Mouse (Mus musculus) bone marrow macrophage, adult 2 months (primary cell): ENCODE data around the gene Fndc5. TPM values are rescaled to one million over a fixed set of nuclear protein-coding genes. Genes with fewer than 3 reads are reported as not detected.

Source experiments
- H3K27ac ChIP-seq: 2 replicates; pipeline ENCODE4 v1.5.1; 2012; ENCODE audit warnings: low read depth, low read length; ENCODE audit not compliant: insufficient read depth
- H3K4me1 ChIP-seq: 2 replicates; pipeline ENCODE4 v1.6.1; 2012; ENCODE audit warnings: low read length; ENCODE audit not compliant: control insufficient read depth, insufficient read depth
- H3K4me3 ChIP-seq: 2 replicates; pipeline ENCODE4 v1.5.1; 2012; ENCODE audit warnings: mild to moderate bottlenecking, low read length, moderate library complexity; ENCODE audit not compliant: insufficient read depth
- CTCF ChIP-seq: IDR thresholded peaks from 2 replicates; pipeline ENCODE4 v1.5.1; 2012; ENCODE audit warnings: low read depth, mild to moderate bottlenecking, low read length, moderate library complexity
- POLR2A ChIP-seq: IDR thresholded peaks from 2 replicates; pipeline ENCODE4 v1.6.1; 2012; ENCODE audit warnings: mild to moderate bottlenecking, low read depth, low read length, borderline replicate concordance
- polyA plus RNA-seq: library from polyadenylated mRNA; stranded (reverse); fragments of >200 nt; gene quantifications from 2 replicates; pipeline ENCODE4 v1.2.4, GENCODE M21; 2012; ENCODE audit not compliant: missing spikeins, insufficient read depth, insufficient read length

Fndc5 gene
- polyA plus RNA-seq, 1 experiment: not detected

GRCm38 (mm10) chr4:129122107-129122506 is 14.7 kb upstream of the Fndc5 start:
- Histone ChIP-seq H3K4me3 (no peak overlapping the region), H3K4me1 (no peaks in the 10 kb centered on the region), H3K27ac (no peak overlapping the region)
- no peak for TF ChIP-seq CTCF
- no peak for TF ChIP-seq POLR2A

DNA sequence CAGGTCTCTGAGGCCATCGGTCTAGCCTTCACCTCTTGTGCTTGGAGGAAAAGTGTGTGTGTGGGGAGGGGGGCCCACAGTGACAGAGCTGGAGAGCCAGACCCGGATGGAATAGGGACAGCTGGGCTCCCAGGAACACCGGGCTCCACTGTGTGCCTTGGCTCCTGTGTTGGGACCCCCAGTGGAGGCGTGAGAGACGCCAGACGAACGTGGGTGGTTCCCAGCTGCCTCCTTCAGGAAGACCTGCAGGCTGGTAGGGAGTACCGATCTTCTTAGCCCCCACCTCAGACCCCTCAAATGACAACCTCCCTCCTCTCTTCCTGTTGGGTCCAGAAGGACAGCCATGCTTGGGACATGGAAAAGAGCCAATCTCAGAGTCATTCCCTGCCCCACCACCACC is 14.1 kb upstream of the Fndc5 start:
- Histone ChIP-seq H3K27ac (no peak overlapping the region), H3K4me1 (no peaks in the 10 kb centered on the region), H3K4me3 (no peak overlapping the region)
- TF ChIP-seq CTCF: no peak

DNA sequence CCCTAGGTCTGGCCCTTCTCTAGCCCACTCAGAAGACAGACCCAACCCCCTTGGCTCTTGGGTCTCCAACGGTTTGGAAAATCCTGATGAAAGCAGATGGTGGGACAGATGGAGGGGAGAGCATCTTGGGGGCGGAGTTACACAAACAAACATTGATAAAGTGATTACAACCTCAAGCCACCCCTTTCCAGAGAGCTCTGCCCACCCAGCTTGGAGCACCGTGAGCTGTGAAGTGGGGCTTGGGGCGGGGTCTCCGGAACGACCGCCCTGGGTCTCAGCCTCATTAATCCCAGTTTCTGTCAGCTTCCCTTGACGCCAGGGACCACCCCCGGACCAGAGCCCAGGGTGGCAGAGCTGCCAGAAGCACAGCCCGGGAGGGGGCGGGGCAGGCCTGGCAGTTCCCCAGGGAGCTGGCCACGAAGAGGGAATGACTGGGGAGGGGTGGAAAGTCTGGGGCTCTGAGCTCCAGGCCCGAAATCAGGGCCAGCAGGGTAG is 12.1 kb upstream of the Fndc5 start:
- no peak for TF ChIP-seq POLR2A
- TF ChIP-seq CTCF: no peak
- Histone ChIP-seq H3K27ac (no peak overlapping the region), H3K4me1 (no peaks in the 10 kb centered on the region), H3K4me3 (no peak overlapping the region)

GRCm38 (mm10) chr4:129125736-129126451 is 10.9 kb upstream of the Fndc5 start:
- no peak overlapping the region for H3K27ac ChIP-seq
- H3K4me3 ChIP-seq: no peak overlapping the region
- no peaks in the 10 kb centered on the region for H3K4me1 ChIP-seq
- no peak for TF ChIP-seq CTCF

- Histone ChIP-seq H3K4me1 (no peaks in the 10 kb centered on the region), H3K4me3 (no peak overlapping the region), H3K27ac (no peak overlapping the region)
- no peak for TF ChIP-seq CTCF
- no peak for TF ChIP-seq POLR2A
These were observed 8.0 kb upstream of the Fndc5 start for GRCm38 (mm10) chr4:129128582-129129338.

- TF ChIP-seq POLR2A: no peak
- Histone ChIP-seq H3K4me1 (no peaks in the 10 kb centered on the region), H3K4me3 (no peak overlapping the region), H3K27ac (no peak overlapping the region)
These were observed 7.4 kb upstream of the Fndc5 start for GRCm38 (mm10) chr4:129129387-129129786.

DNA sequence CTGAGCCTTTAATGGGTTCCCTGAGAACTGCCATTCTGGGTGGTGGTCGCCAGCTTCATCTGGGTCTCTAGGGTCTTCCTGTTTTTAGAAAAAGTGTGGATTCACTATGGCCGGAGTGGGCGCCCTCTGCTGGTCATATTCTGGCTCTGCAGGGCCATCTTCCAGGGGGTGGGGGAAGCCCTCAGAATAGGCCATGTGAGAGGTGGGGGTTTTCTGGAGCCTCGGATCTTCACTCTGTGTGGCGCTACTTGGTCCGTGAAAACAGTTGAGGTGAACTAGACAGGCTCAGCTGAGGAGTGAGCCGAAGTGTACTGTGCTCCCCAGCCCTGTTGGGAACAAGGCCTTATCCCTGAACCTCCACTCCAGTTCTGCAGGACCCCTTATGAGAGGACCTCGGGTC is 6.7 kb upstream of the Fndc5 start:
- TF ChIP-seq POLR2A (no peak), CTCF (peak; percentile 98)
- Histone ChIP-seq H3K27ac (no peak overlapping the region), H3K4me3 (no peak overlapping the region), H3K4me1 (no peaks in the 10 kb centered on the region)

DNA sequence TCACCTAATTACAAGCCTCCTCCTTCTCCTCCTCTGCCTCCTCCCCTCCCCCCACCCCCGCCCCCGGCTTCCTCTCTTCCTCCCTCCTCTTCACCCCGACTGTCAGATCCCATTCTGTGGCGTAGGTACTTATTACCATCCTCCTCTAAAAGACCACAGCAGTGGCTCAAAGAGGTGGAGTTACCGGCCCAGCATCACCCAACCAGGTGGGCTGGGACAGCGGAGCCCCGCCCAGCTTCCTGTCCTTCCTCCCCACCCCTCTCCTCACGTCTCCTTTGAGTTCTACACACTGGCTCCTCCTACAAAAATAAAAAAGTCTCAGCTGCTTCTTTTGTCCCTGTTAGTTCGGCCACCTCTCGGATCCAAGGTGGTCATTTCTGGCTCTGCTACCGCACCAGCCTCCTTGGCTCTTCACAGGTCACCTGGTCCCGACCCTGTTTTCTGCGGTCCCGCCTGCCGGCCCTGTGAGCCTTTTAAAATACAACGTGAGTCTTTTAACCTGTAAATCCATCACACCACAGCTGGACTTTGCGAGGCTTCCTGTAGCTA is 6.0 kb upstream of the Fndc5 start:
- peak overlapping the region; percentile 17; the same call in 1 of the 2 replicates for H3K4me3 ChIP-seq
- H3K27ac ChIP-seq: no peak overlapping the region
- TF ChIP-seq POLR2A (no peak), CTCF (no peak)
- no peaks in the 10 kb centered on the region for H3K4me1 ChIP-seq

DNA sequence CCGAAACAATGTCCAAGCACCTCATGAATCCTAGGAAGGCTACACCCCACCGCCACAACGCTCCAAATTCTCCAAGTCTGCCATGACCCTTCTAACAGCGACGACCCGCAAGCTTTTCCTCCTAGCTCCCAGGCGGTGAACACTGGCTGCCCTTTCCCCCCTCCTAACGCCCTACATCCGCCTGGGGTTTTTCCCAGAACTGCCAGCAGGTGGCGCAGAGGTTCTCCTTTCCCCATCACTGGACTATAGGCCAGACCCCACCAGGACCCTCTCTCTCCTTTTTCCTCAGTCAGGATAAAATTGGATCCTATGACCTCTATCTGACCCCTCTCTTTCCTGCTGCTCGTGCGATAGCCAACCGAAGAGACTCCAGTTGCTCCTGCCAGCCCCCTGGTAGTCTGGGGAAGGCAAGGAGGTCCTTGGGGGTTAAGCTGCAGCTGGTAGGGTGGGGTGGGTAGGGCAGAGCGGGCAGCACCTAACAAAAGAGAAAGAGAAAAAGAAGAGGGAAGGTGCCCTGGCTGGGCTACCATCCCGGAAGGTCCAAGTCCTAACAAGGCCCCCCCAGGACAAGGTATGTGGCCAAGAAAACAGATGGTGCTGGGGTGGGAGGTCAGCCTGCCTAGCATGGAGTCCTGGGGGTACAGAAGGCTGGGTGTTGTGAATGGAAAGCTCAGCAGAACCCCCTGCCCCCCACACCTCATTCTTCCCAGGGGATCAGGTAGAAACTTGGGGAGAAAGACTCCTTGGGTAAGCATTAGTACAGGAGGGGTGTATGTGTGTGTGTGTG is 1.8 kb upstream of the Fndc5 start:
- H3K27ac ChIP-seq: no peak overlapping the region
- H3K4me3 ChIP-seq: no peak overlapping the region
- H3K4me1 ChIP-seq: no peaks in the 10 kb centered on the region
- TF ChIP-seq POLR2A: no peak
- peak; percentile 92 for TF ChIP-seq CTCF

DNA sequence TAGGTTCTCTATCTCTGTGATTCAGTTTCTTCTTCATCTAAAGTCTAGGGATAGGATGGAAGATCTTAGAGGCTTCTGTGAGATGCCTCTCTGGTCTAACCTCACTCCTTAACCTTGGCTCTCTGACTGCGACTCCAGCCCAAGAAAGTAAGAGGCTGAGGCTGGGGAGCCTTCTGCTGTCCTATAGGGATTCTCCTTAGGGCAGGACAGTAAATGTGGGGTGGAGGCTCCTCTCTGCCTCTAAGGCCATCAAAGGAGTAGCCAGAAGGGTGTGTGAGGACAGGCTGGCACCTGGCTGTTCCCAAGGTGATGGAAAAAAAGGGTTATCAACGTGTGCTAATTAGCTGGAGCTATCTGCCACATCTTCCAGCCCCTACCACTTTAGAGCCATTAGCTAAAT is 1.2 kb upstream of the Fndc5 start:
- Histone ChIP-seq H3K4me3 (no peak overlapping the region), H3K4me1 (no peaks in the 10 kb centered on the region), H3K27ac (no peak overlapping the region)
- no peak for TF ChIP-seq CTCF
- TF ChIP-seq POLR2A: no peak
